Mouse (Mus musculus): ENCODE results near the gene P2ry2.

- TF ChIP-seq POLR2A (IDR thresholded peaks at IDR 0.05; ENCODE audit: extremely low read depth, insufficient read depth, low read length) = no peak
- no peak for TF ChIP-seq CTCF (IDR thresholded peaks at IDR 0.05; ENCODE audit: extremely low read depth, insufficient read depth, low read length)
Observed at GRCm38 (mm10) chr7:101050724-101051550, 38.3 kb upstream of the P2ry2 start.
